Mouse (Mus musculus) liver, embryonic 16.5 days (tissue): ENCODE measurements around the gene P4htm. TPM values are rescaled to one million over a fixed set of nuclear protein-coding genes. Genes with fewer than 3 reads are reported as not detected.
"Not testable (repeated sequence)": the region's sequence is repeated elsewhere in the genome, so short reads cannot be mapped to it uniquely, and the experiment has no call there.

Source experiments
- ATAC-seq: fragments of 200-750 bp; cut with Nextera tagmentation; 2 replicates; pipeline ENCODE4 v1.8.0; 2017; ENCODE audit warnings: low read depth, mild to moderate bottlenecking, moderate number of reproducible peaks, moderate library complexity
- H3K27ac ChIP-seq: fragments of 300-500 bp; sonication (generic); 2 replicates; pipeline ENCODE4 v1.5.1; 2014; ENCODE audit warnings: mild to moderate bottlenecking, low read length
- H3K27me3 ChIP-seq: fragments of 300-500 bp; sonication (generic); 2 replicates; pipeline ENCODE4 v1.6.1; 2014; ENCODE audit warnings: low read depth, low read length, mixed read lengths; ENCODE audit not compliant: control insufficient read depth, insufficient read depth
- H3K36me3 ChIP-seq: fragments of 300-500 bp; sonication (generic); 2 replicates; pipeline ENCODE4 v1.6.1; 2014; ENCODE audit warnings: mild to moderate bottlenecking; ENCODE audit not compliant: control insufficient read depth, insufficient read depth
- H3K4me1 ChIP-seq: fragments of 300-500 bp; sonication (generic); 2 replicates; pipeline ENCODE4 v1.6.1; 2014; ENCODE audit warnings: low read depth, low read length, mixed read lengths; ENCODE audit not compliant: control insufficient read depth
- H3K4me2 ChIP-seq: fragments of 300-500 bp; sonication (generic); 2 replicates; pipeline ENCODE4 v1.6.1; 2014; ENCODE audit warnings: low read depth, low read length, mixed read lengths
- H3K4me3 ChIP-seq: fragments of 300-500 bp; sonication (generic); 2 replicates; pipeline ENCODE4 v1.5.1; 2014; ENCODE audit warnings: low read depth, mild to moderate bottlenecking, low read length
- H3K9ac ChIP-seq: fragments of 300-500 bp; sonication (generic); 2 replicates; pipeline ENCODE4 v1.6.1; 2014; ENCODE audit warnings: low read depth, low read length
- H3K9me3 ChIP-seq: fragments of 300-500 bp; sonication (generic); replicated peaks from 2 replicates; pipeline ENCODE4 v1.6.1; 2016; ENCODE audit warnings: low read length; ENCODE audit not compliant: control insufficient read depth
- WGBS: fragments of 180-500 bp; shearing (Covaris S2); extraction: QIAGEN DNeasy Blood & Tissue Kit; methylation state at CpG from one replicate; pipeline ENCODE4 v1.1.7; 2014; ENCODE audit not compliant: insufficient replicate concordance; 5-methylcytosine and 5-hydroxymethylcytosine counted together
- polyA plus RNA-seq: library from polyadenylated mRNA; unstranded; fragments of >200 nt; fragmentation: Nextera tagmentation; extraction: Ambion mirVana; gene quantifications from 2 replicates; pipeline ENCODE4 v1.2.1, GENCODE M21; 2015

The P4htm gene
- polyA plus RNA-seq, 1 experiment from 2014 or later: 0.48 TPM

DNA sequence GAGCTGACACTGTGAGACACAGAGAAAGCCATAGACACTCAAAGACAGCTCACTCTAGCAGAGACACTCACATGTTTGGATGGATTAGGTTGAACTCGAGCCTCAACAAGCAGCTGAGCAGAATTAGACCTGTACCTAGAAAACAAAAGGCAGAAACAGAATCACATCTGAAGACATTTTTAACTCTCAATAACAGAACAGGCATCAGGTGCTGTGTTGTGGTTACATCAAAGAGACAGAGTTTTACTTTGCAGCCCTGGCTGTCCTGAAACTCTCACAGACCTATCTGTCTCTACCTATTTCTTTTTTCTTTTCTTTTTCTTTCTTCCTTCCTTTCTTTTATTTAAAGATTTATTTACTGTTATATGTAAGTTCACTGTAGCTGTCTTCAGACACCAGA lies 19.8 kb upstream of the P4htm start:
- no peak for ATAC-seq
- Histone ChIP-seq H3K9ac (no peak overlapping the region), H3K36me3 (peaks cover 46% of the 10 kb centered on the region), H3K9me3 (no peaks in the 10 kb centered on the region), H3K4me1 (no peaks in the 10 kb centered on the region), H3K27ac (no peak overlapping the region), H3K4me3 (no peak overlapping the region), H3K27me3 (no peaks in the 10 kb centered on the region), H3K4me2 (no peak overlapping the region)
- 79% methylated on average over 1 of the region's 1 CpGs for WGBS

DNA sequence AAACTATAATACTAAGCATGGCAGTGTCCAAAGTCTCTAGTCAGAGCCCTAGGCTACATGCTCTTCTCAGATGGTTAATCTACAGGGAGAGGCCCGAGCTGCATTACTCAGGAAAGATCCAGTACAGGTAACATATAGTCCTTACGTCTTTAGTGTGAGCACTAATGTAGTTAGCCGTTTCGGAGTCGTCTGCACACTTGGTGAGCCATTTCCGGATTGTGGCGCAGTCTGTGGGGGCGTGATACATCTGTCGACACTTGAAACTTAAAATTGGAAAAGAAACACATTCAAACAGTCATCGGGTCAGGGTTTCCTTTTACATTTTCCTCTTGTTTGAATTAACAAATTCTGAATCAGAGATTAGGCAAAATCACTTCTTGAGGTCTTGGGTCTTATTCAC lies 14.0 kb upstream of the P4htm start:
- Histone ChIP-seq H3K4me1 (peaks cover 6% of the 10 kb centered on the region; the same call in 1 of the 2 replicates), H3K4me2 (no peak overlapping the region), H3K36me3 (peaks cover 66% of the 10 kb centered on the region), H3K27ac (no peak overlapping the region), H3K9me3 (no peaks in the 10 kb centered on the region), H3K27me3 (no peaks in the 10 kb centered on the region), H3K9ac (no peak overlapping the region), H3K4me3 (no peak overlapping the region)
- ATAC-seq: no peak
- WGBS: 89% methylated on average over 10 of the region's 10 CpGs

DNA sequence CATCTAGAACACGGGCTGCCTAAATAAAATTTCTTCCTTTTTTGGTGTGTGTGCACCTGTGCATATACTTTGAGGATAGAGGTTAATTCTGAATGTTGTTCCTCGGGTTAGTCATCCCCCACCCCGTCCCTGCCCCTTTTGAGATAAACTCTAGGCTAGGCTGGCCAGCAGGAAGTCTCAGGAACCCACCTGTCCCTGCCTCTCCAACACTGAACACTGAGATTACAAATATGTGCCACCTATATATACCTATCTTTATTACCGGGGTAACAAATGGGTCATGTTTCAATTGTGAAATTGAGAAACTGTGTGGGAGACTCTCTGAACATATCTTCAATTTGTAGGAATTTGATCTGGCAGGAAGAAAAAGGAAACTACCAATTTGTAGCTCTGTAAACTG lies 11.4 kb upstream of the P4htm start:
- no peak overlapping the region for H3K4me3 ChIP-seq
- H3K27ac ChIP-seq: no peak overlapping the region
- H3K9ac ChIP-seq: no peak overlapping the region
- 67% methylated on average over 4 of the region's 4 CpGs for WGBS
- no peaks in the 10 kb centered on the region for H3K27me3 ChIP-seq
- no peak overlapping the region for H3K4me2 ChIP-seq
- ATAC-seq: no peak
- peaks cover 6% of the 10 kb centered on the region; the same call in 1 of the 2 replicates for H3K4me1 ChIP-seq
- H3K36me3 ChIP-seq: peaks cover 64% of the 10 kb centered on the region
- H3K9me3 ChIP-seq: no peaks in the 10 kb centered on the region

DNA sequence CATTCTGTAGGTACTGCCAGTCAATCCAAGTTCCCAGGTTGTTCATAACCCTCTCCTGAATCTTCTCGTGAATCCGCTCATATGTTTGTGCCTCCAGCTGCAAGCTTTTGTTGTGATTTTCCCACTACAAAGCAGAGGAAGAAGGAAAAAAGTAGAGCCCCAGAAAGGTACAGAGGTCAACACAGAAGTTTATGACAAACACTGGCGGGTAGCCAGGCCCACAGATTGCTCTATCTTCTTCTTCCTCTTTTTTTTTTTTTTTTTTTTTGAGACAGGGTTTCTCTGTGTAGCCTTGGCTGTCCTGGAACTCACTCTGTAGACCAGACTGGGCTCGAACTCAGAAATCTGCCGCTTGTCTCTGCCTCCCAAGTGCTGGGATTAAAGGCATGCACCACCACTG lies 10.5 kb upstream of the P4htm start:
- WGBS: 82% methylated on average over 5 of the region's 5 CpGs
- not testable (repeated sequence) for H3K4me2 ChIP-seq, H3K27ac ChIP-seq, H3K9ac ChIP-seq, H3K4me1 ChIP-seq, H3K27me3 ChIP-seq, ATAC-seq, H3K4me3 ChIP-seq, H3K9me3 ChIP-seq
- H3K36me3 ChIP-seq: peaks cover 57% of the 10 kb centered on the region

DNA sequence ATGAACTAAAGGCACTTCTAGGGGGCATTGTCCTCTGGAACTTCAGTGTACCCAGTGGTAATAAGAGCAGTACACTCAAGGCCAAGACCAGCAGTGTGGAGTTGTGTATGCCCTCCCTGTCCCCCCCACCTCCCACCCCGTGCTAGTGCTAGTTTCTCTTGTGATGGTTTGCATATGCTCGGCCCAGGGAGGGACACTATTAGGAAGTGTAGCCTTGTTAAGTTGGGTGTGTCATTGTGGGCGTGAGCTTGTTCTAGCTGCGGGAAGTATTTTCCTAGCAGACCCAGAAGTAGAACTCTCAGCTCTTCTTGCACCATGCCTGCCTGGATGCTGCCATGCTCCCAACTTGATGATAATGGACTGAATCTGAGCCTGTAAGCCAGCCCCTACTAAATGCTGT lies 4.5 kb upstream of the P4htm start:
- Histone ChIP-seq H3K9ac (no peak overlapping the region), H3K4me1 (peaks cover 8% of the 10 kb centered on the region), H3K4me3 (no peak overlapping the region), H3K27me3 (peaks cover 9% of the 10 kb centered on the region), H3K36me3 (peaks cover 18% of the 10 kb centered on the region), H3K4me2 (no peak overlapping the region), H3K9me3 (no peaks in the 10 kb centered on the region), H3K27ac (no peak overlapping the region)
- 59% methylated on average over 4 of the region's 4 CpGs for WGBS
- ATAC-seq: no peak

DNA sequence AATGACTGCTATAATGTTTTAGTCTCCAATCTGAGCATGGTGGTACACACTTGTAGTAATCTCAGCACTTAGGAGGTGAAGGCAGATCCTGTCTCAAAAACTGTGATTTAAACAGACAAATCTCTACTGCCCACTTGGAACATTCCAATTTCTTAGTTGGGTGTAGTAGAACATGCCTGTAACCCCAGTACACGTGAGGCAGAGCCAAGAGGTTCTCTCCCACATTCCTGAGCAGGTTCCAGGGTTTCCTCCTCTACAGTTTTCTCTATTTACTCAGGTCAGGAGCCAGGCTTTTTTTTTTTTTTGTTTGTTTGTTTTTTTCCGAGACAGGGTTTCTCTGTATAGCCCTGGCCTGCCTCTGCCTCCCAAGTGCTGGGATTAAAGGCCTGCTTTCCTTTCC lies 2.5 kb upstream of the P4htm start:
- Histone ChIP-seq H3K36me3 (peaks cover 4% of the 10 kb centered on the region), H3K27ac (no peak overlapping the region), H3K4me2 (no peak overlapping the region), H3K9ac (no peak overlapping the region), H3K27me3 (peaks cover 13% of the 10 kb centered on the region), H3K9me3 (no peaks in the 10 kb centered on the region), H3K4me1 (peaks cover 15% of the 10 kb centered on the region), H3K4me3 (no peak overlapping the region)
- ATAC-seq: 0 out of 2 replicates have a peak, but pooled peaks have one; percentile 27
- 62% methylated on average over 2 of the region's 2 CpGs for WGBS

DNA sequence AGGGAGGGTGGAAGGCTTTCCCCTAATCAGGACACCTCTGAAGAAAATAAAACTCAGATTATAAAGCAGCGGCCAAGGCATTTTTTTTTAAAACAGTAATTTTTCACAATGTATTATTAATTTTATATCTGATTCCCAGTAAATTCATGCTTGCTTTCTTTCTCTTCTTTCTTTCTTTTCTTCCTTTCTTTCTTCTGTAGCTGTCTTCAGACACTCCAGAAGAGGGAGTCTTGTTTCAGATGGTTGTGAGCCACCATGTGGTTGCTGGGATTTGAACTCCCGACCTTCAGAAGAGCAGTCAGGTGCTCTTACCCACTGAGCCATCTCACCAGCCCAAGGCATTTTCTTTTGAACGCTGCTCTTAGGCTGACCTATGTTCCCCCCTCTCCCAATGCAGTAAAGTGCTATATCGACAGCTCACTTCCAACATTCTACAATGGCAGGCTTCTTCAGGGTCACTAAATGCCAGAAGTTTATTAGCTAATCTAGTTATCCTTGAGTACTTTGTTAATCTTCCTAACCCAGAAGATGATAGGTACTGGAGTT lies 1.6 kb upstream of the P4htm start:
- ATAC-seq: no peak
- 67% methylated on average over 4 of the region's 4 CpGs for WGBS
- no peak overlapping the region for H3K9ac ChIP-seq

DNA sequence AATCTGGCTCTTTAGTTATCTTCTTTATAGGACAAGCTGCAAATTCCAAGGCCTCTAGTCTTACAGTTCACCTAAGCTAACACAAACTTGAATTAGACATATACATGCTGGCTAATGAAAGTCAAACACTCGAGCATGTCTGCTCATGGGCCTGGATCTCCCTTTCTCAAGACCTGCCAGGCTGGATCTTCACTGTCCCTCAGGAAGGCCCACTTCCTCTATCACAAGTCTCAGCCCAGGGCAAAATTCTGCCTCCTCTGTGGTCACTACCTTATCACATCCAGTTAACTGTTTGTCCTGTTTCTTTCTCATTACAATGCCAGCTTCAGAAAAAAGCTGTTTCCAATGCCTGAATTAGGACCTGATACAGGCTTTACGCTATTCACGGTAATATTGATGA lies 3.1 kb downstream of the P4htm start:
- 36% methylated on average over 3 of the region's 3 CpGs for WGBS
- no peak for ATAC-seq
- H3K27ac ChIP-seq: no peak overlapping the region

More for the DNA sequence above, 1.6 kb upstream of the P4htm start:
- H3K27me3 ChIP-seq: peaks cover 13% of the 10 kb centered on the region
- H3K4me1 ChIP-seq: peaks cover 15% of the 10 kb centered on the region
- no peak overlapping the region for H3K27ac ChIP-seq
- H3K9me3 ChIP-seq: no peaks in the 10 kb centered on the region
- H3K4me3 ChIP-seq: no peak overlapping the region
- no peak overlapping the region for H3K4me2 ChIP-seq
- no peaks in the 10 kb centered on the region for H3K36me3 ChIP-seq

DNA sequence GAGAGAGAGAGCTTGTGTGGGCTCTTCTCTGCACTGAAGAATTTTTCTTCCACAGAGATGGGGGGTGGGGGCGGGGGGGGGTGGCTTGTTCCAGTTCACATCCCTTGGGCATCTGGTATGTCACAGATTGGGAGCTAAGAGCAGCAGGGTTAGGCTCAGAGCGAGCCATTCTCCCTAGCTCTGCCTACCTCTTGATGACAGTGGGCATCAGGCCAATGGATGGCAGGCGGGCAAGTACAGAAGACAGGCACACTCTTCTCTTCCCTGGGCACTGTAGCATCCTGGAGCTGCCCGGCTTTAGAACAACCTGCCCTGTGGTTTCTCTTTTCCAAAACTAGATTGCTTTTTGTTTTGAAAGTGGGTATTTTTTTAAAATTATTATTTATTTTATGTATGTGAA lies 6.0 kb downstream of the P4htm start:
- Histone ChIP-seq H3K27me3 (no peaks in the 10 kb centered on the region; the same call in 1 of the 2 replicates), H3K36me3 (no peaks in the 10 kb centered on the region), H3K4me2 (no peak overlapping the region), H3K9ac (no peak overlapping the region), H3K9me3 (no peaks in the 10 kb centered on the region), H3K4me1 (peaks cover 5% of the 10 kb centered on the region), H3K27ac (no peak overlapping the region), H3K4me3 (no peak overlapping the region)
- ATAC-seq: no peak
- WGBS: 75% methylated on average over 4 of the region's 4 CpGs

More for the DNA sequence above, 3.1 kb downstream of the P4htm start:
- Histone ChIP-seq H3K4me2 (no peak overlapping the region), H3K4me3 (no peak overlapping the region), H3K9me3 (no peaks in the 10 kb centered on the region), H3K27me3 (peaks cover 13% of the 10 kb centered on the region), H3K9ac (no peak overlapping the region), H3K4me1 (peaks cover 15% of the 10 kb centered on the region), H3K36me3 (no peaks in the 10 kb centered on the region)
